Mouse (Mus musculus): Measurements from ENCODE around the gene Lrrk1.

The Lrrk1 gene

DNA sequence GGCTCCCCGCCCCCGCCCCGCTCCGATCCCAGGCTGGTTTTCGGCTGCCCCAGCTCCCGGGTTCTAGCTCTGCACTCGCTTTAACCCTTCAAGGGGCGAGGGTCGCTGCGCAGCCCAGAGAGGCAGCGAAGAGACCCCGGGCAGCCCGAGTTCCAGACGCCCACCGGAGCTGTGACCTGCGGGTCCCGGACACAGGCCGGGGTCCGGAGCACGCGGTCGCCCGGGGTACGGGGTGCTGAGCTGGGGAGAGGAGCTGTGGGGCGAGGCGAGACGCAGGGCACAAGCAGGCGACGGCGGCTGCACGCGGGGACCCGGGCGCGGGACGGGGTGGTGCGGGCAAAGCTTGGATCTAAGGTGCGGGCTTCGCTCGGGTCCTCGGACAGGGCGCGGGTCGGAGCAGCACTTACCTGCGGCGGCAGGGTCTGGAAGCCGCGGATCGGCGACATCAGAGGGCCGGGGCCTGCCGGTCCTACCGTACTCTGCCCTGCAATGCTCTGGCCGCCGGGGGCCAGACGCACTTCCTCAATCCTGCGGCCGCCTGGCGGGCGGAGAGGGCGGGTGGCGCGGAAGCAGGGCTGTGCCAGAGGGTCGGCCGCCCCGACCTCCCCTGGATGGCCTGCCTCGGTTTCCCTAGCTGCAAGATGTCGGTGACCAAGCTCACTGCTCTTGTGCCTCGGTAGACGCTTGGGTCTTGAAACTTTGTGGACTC is at the start of gene Lrrk1:
Gene Lrrk1, minus strand, starts transcription at position 538 of the 709 bp plus-strand sequence.
- no peak for DNase-seq (ENCODE audit: low spot score in 2 of 2)

DNA sequence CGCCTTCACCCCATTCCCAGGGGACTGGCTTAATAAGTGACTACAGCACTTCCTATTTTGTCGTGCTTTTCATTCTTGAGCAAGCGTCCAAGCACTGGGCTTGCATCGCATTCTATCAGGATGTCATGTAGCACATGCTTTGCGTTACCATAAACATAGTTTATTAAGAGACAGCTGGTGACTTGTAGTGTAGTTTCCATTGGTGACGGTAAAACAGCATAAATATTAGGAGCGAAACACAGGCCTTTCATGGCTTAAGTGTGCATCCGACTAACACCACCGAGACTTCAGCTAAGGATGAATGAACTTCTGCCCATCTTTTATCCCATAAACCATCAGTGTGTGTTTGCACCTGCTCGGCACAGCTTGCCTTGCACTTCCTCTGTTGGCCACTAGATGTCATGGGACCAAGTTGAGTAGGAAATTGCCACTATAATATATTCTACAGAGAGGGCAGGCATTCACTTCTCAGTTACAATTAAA is 46.3 kb upstream of the Lrrk1 start:
- DNase-seq (ENCODE audit: low spot score in 2 of 2), result peak in 1 of 2 experiments; percentile 79

DNA sequence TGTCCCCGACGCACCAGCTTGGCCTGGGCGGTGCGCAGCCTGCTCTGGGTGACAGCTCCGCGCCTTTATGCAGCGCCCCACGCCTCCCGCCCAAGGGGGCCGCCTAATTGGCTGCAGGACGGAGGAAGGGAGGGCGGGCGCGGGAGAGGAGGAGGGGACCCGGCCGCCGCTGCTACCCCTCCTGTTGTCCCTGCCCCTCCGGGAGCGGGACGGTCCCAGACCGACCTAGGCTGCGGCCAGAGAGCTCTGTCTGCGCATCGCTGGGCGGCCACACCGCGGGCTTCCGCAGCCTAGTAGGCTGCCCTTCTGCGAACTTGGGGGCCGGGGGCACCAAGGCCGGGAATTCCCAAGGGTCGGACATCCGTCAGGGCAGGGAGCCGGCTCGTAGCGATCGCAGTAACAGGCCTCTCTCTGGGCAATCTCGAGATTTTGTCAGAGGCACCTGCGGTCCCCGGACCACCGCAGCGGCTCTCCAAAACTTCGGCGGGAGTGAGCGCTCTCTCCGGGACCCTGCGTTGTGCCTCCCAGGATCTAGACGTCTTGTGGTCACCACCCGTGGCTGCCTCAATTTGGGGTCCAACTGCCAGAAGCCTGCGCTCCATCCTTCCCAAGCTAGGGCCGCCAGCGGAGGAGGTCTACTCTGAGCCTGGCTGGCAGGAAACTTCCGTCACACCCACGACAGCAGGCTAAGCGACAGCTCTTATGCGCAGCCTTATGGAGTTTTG is 39.4 kb upstream of the Lrrk1 start, which contains the start of gene Aldh1a3:
Gene Aldh1a3, minus strand, starts transcription at position 81 of the 725 bp plus-strand sequence.
- DNase-seq (ENCODE audit: low spot score in 2 of 2), result no peak

DNA sequence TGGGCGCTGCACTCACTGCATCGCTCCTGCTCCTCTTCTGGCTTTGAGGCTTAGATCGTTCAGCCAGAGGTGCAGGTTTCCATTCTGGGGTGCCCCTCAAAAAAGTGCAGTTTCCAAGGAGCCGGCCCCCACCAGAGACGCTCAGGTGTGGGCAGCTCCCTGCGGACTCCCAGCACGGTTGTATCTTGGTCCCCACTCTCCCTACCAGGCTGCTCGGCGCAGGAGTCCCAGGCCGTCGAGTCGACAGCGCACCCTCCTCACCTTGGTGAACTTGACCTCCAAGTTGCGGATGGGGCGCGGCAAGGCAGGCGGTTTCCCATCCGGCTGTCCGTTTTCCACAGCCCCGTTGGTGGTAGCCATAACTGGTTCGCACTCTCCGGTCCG is 38.9 kb upstream of the Lrrk1 start:
- DNase-seq (ENCODE audit: low spot score in 2 of 2), result no peak

DNA sequence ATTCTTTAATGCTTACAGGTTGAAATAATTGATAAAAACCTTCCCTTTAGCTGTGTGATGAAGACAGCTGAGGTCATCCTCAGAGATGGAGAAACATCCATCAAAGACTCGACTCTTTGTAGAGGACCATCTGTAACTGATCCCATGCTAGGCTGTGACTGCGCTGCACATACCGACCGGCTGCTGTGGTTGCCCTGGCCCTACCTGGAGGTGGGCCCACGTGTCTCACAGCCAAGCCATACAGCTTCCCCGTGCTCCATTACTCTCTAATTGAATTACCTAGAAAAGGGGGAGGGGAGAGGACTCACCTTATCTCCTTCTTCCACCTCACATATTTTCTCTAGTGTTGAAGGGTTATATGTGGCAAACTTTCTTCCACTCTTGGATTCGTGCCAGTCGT is 33.8 kb upstream of the Lrrk1 start:
- DNase-seq (ENCODE audit: low spot score in 2 of 2), result no peak

DNA sequence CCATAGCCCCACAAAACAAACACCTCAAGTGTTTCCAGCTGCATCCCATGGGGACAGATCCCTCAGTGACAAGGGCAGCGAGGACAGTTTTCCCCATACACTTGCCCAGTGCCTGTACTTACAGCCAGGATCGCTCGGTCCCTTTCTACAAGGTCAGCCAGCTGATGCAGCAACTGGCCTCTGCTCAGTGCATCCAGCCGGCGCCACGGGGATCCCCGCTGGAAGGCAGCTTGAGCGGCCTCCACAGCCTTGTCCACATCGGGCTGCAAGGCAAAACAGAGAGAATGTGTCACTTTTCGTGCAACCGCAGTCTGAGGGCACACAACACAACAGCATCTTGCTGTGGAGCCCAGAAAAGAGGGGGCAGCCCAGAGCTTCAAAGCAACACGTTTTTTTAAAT is 30.8 kb upstream of the Lrrk1 start:
- DNase-seq (ENCODE audit: low spot score in 2 of 2), result no peak

DNA sequence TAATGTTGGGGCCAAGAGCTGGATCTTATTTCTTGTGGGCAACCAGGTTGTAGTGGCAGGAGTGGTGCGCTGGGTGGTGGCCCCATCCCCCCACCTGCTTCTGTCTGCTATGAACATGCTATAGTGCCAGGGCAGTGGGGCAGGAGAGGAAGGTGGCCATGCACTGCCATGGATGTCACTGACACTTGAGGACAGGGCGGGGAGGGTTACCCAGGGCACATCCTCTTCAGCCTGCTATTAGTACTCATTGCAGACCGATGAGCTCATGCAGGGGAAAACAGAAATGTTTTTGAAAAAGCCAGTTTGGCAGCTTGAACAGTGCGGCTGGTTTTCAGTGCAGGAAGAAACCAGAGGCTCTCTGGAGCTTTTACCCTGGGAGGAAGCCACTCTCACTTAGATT is 28.7 kb upstream of the Lrrk1 start:
- DNase-seq (ENCODE audit: low spot score in 2 of 2), result no peak

DNA sequence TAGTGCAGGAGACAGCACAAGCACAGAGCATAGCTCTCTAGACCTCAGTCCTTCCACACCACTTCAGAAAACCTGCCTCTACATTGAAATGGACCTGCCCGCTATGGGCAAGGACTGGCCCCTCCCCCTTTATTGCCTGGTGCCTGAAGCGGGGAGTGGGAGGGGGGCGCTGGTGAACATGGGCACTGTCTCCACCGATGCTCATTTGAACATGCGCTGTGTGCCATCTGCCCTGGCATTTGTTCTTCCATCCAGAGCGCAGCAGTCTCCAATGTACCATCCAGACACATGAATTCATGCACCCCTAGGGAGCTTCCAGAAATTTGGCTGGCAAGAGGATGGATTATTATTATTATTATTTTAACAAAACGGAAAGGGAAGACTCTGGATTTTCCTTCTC is 24.9 kb upstream of the Lrrk1 start:
- DNase-seq (ENCODE audit: low spot score in 2 of 2), result no peak

DNA sequence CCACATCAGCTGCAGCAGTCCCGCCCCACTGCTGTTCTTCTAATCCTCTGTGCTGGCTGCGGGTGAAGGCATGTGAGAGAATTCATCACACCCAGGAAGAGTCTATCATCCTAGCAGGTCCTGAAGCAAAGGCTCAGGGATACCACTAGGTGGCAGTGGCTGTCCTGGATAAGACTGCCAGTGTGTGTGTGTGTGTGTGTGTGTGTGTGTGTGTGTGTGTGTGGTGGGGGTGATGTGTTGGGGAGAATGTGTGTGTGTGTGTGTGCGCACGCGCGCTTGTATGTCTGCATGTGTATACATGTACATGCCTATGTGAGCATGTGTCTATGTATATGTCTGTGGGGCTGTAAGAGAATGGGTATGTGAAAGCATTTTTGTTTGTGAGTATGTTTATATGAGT is 21.3 kb upstream of the Lrrk1 start:
- DNase-seq (ENCODE audit: low spot score in 2 of 2), result no peak

DNA sequence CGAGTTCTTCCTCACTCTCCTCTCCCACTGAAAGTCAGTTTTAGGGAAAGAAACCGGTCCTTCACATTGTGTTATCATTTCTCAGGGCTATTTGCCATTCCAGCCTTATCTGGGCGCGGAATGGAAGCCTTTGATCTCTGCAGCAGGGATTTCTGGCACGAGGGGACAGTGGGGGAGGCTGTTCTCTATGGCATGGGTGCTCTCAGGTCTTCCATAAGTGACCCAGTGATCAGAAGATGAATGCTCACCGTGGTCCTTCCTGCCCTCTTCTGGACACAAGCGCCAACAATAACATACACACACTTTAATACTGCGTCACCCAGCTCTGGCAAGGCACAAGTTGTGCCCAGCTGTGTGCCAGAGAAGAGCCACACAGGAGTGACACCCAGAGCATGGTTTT is 18.8 kb upstream of the Lrrk1 start:
- DNase-seq (ENCODE audit: low spot score in 2 of 2), result no peak

DNA sequence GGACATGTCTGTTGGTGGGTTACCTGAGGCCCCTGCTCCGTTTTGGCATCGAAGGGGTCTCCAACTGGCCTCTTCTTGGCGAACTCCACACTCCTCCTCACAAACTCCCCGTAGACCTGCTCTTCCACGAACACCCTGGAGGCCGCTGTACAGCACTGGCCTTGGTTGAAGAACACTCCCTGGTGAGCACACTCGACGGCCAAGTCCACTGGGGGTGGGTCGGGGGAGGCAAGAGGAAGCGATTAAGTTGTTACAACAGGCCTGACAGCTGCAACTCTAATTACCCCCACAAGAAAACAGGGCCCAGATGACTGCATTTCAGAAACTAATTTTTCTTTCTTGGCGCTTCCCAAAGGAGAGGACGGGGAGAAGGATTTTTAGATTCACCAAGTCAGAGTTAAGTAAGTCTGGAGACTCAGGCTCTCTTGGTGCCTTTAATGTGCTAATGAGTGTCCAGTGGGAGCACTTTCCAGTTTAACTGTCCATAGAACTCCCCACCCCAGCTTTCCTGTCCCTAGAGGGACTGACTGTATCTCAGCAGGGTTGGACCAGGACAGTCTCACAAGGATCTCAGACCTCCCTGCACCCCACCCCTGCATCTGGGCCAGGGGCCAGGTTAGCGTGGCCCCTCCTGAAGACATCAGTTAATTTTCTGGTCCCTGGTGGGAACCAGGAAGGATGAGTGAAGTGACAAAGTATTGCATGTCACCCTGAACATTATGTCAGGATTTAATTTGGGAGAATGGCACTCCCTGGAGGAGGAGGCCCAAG is 18.0 kb upstream of the Lrrk1 start:
- DNase-seq (ENCODE audit: low spot score in 2 of 2), result no peak

DNA sequence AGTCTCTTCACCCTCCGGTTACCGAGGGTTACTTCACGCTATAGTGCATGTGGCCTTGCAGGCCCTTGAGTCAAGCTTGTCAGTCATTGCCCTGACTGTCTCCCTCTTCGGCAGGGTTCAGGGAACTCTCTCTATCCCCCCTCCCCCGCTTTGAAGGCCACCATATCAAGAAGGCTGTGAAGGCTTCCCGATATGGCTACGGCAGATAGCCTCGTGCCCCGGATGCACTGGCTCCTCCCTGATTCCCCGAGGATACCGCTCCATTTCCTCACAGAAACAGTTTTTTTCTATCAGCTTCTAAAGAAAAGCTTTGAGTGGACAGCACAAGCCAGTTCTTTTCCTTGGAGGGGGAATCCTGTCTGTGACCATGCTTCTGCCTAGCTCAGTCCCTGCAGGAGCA is 17.4 kb upstream of the Lrrk1 start:
- no peak for DNase-seq (ENCODE audit: low spot score in 2 of 2)

DNA sequence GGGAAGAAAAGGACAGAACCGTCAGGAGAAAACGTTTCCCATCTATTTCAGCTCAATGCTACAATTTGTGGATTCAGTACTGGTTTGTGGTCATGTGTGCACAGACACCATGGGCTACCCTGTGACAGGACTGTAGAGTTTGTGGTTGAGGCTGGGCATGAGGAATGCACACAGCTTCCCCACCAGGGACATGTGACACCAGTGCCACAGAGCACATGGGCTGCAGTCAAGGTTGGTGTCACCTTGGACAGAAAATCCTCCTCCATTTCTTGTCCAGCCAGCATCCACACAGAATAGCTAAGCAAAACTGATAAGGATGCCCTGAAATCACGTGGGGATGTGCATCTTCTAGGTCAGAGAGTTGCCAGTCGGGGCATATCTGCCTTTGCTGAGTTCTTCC is 16.7 kb upstream of the Lrrk1 start:
- DNase-seq (ENCODE audit: low spot score in 2 of 2), result no peak

DNA sequence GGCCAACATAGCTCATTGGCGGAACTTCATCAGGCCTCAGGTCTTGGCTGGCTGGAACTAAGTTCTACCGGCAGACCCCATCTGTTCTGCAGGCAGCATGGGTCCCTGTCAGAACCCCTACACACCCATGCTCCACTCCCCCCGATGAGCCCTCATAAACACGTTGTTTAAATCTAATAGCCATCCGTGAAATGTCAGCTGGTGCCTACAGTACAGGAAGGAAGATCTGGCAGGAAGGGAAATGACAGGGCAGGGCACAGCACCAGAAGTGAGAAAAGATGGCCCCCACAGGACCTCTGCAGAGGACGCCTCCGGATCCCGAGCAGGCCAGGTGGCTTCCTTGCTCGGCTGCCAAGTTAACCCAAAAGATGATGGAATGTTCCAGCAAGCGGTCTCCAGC is 16.0 kb upstream of the Lrrk1 start:
- no peak for DNase-seq (ENCODE audit: low spot score in 2 of 2)

DNA sequence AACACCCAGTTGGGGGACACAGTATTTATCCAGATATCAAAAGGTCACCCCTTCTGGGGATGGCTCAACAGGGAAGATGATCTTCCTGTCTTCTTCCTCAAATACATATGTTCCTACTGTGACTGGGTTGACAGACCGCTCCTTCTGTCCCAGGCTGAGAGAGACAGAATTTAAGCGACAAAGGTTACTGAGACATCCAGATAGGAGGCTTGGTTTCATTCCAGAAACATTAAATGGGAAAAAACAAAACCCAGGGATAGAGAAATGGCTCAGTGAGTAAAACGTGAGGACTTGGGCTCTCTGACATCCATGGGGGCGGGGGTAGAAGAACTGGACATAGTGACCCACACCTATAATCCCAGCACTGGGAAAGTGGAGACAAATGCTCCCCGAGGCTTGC is 14.7 kb upstream of the Lrrk1 start:
- DNase-seq (ENCODE audit: low spot score in 2 of 2), result no peak

DNA sequence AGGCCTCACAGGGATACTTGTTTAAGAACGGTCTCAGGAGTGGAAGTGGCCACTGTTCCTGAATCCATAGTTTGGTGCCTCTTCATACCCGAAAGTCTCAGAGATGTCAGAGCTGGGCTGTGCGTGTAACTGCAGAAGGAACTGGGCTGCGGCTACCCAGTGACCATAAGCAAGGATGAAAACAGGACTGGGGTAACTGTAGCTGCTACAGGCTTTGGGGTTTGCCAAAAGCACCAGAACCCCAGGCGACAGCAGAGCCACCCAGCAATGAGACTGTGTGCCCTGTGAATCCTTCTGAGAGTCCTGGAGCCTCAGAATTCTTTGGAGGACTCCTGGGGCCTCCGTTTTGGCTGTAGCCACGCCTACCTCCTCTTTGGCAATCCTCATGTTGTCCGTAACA is 13.5 kb upstream of the Lrrk1 start:
- no peak for DNase-seq (ENCODE audit: low spot score in 2 of 2)

DNA sequence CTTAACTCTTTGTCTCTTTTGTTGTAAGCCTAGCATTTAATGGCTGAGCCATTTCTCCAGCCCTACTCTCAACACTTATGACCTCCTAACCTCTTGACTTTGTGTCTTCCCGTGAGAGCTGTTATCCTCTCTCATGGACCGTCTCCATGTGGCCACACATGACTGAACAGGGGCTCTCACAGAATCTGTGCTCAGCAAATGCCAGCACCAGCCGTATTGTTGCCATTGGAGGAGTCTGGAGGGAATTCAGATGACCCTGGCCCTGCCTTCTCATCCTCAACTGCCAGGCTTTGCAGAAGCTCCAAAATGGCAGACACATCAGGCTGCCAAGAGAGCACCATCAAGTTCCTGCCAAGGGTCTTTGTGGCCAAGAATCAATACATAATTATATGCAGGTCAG is 9.1 kb upstream of the Lrrk1 start:
- no peak for DNase-seq (ENCODE audit: low spot score in 2 of 2)

DNA sequence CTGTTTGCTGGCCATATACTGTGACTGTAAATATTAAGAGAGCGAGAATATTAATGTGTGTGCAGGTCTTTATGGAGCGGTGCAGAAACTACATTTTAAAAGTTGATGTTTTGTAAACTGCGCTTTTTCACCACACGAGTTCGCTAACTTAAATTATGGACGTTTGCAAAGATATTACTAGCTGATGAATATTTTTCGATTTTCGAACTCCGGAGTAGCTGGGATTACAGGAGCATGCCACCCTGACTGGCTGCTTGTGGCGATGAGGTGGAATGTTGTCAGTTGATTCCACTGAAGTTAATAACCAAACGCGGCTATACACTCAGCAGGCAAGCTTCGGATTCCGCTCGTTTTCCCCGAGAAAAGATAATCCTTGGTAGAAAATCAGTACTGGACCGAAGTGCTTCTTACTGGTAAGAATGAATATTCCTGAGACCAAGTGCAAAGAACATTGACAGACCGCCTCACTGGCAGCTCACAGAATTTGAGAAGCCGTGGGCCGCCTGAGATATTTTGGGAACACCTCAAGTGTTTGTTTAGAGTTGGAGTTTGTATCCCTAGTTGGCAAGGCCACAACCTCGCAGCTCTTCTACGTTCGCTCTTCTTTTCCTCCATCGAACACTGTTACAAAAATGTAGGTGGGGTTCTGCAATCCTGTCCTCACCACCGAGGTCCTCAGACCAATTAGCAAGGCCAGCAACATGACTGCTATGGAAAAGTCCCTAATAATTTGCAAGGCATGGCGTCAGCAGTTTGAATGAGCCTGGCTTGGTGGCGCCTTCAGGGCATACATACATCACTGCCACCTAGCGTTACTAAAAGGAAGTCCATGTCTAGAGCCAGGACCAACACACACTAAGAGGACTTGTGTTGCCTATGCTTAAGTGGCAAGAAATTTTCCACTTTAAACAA is 727 bp upstream of the Lrrk1 start:
- peak in 1 of 2 experiments; percentile 62 for DNase-seq (ENCODE audit: low spot score in 2 of 2)

DNA sequence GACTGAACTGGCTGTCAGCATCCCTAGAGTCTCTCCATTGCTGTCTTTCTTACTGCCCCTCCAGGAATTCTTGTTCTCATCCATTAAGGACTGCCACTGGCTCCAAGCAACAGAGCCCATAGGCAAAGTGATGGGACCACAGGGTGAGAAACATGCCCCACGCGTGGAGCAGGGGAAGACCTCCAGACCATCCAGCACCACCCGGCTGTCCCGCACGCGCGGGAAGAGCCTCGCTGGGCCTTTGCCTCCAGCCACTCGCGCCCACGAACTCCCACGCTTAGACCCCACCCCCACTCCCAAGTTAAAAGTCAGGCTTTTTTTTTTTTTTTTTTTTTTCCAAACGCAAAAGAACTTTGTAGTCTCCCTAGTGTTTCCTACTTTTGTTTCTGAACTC is 734 bp downstream of the Lrrk1 start:
- no peak for DNase-seq (ENCODE audit: low spot score in 2 of 2)

DNA sequence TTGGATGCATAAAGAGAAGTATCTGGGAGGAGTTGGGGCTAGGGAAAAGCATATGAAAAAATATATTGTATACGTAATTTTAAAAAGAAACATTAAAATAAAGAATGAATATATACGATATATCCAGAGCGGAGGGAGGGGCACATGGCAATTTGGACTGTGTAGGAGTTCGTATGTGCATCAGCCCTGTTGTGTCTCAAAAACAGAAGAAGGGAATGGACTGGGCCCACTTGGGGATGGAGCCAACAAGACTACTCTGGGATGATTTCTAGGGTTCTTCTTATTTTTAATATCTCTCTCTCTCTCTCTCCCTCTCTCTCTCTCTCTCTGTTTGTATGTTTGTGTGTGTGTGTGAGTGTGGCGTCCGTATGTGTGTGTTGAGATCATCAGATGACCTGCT is 1.7 kb downstream of the Lrrk1 start:
- DNase-seq (ENCODE audit: low spot score in 2 of 2), result no peak

DNA sequence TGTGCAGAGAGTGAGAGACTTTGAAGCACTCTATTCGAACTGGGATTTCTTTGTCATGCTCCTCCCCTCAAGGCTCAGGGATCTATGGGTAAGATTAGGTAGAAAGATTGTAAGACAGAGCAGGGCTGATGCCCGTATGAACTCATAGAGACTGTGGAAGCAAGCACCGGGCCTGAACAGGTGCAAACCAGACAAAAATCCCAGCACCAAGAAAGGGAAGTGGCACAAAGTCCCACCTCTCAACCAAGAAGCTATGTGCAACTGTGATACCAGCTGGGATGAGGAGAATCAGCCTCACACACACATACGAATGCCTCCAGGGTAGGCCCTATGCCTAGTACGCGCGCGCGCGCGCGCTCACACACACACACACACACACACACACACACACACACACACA is 2.3 kb downstream of the Lrrk1 start:
- no peak for DNase-seq (ENCODE audit: low spot score in 2 of 2)

DNA sequence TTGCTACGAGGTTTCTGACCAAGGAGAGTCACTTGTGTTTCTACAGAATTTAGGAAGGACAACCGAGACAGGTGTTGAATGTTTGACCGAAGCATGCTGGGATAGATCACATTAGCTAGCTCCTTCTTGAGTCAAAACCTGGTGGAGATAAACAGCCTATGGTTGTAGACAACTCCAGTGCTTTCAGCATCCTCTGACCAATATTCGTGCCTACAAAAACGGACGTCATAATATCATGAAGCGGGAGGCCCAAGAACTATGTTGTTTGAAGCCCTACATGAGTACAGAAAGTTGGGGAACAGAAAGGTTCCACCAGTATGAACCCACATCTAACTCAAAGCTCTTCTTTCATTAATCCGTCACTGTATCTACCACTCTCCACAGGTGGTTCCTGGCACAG is 3.3 kb downstream of the Lrrk1 start:
- no peak for DNase-seq (ENCODE audit: low spot score in 2 of 2)

All from left cerebral cortex, adult 9 months (tissue).